Mouse (Mus musculus) lung, postnatal 0 days (tissue): ENCODE data around the gene Srsf9. TPM values are rescaled to one million over a fixed set of nuclear protein-coding genes. Genes with fewer than 3 reads are reported as not detected.

Experiments used
- ATAC-seq: fragments of 200-750 bp; cut with Nextera tagmentation; 2 replicates; pipeline ENCODE4 v1.8.0; 2017; ENCODE audit warnings: moderate library complexity
- DNase-seq: peaks from one replicate; pipeline ENCODE4 v3.0.0-alpha.2; 2016; ENCODE audit warnings: low spot score
- H3K27ac ChIP-seq: fragments of 300-500 bp; sonication (generic); 2 replicates; pipeline ENCODE4 v1.5.1; 2014; ENCODE audit warnings: antibody characterized with exemption, mild to moderate bottlenecking, low read length, mixed read lengths
- H3K27me3 ChIP-seq: fragments of 300-500 bp; sonication (generic); replicated peaks from 2 replicates; pipeline ENCODE4 v1.6.1; 2014; ENCODE audit warnings: low read length, mixed read lengths; ENCODE audit not compliant: insufficient read depth
- H3K36me3 ChIP-seq: fragments of 300-500 bp; sonication (generic); 2 replicates; pipeline ENCODE4 v1.6.1; 2014; ENCODE audit warnings: low read length, mixed read lengths; ENCODE audit not compliant: insufficient read depth
- H3K4me1 ChIP-seq: fragments of 300-500 bp; sonication (generic); 2 replicates; pipeline ENCODE4 v1.6.1; 2014; ENCODE audit warnings: antibody characterized with exemption, low read depth, low read length, mixed read lengths; ENCODE audit not compliant: insufficient read depth
- H3K4me2 ChIP-seq: fragments of 300-500 bp; sonication (generic); replicated peaks from 2 replicates; pipeline ENCODE4 v1.6.1; 2014; ENCODE audit warnings: low read depth, mild to moderate bottlenecking, low read length, moderate library complexity, mixed read lengths
- H3K4me3 ChIP-seq: fragments of 300-500 bp; sonication (generic); 2 replicates; pipeline ENCODE4 v1.5.1; 2014; ENCODE audit warnings: low read depth, low read length
- H3K9ac ChIP-seq: fragments of 300-500 bp; sonication (generic); replicated peaks from 2 replicates; pipeline ENCODE4 v1.6.1; 2014; ENCODE audit warnings: low read depth, mild to moderate bottlenecking
- H3K9me3 ChIP-seq: fragments of 300-500 bp; sonication (generic); 2 replicates; pipeline ENCODE4 v1.6.1; 2016; ENCODE audit warnings: low read length, mixed read lengths
- CTCF ChIP-seq: IDR thresholded peaks from 2 replicates; pipeline ENCODE4 v1.5.1; 2016; ENCODE audit warnings: antibody characterized with exemption, mild to moderate bottlenecking
- EP300 ChIP-seq: IDR thresholded peaks from 2 replicates; pipeline ENCODE4 v1.6.1; 2016; ENCODE audit warnings: antibody characterized with exemption, mild to moderate bottlenecking, control low read depth
- WGBS: fragments of 180-500 bp; shearing (Covaris S2); extraction: QIAGEN DNeasy Blood & Tissue Kit; methylation state at CpG from one replicate; pipeline ENCODE4 v1.1.7; 2014; 5-methylcytosine and 5-hydroxymethylcytosine counted together
- polyA plus RNA-seq: library from polyadenylated mRNA; unstranded; fragments of >200 nt; fragmentation: Nextera tagmentation; extraction: Ambion mirVana; gene quantifications from 2 replicates; pipeline ENCODE4 v1.2.1, GENCODE M21; 2015

The Srsf9 gene
- polyA plus RNA-seq, 1 experiment from 2014 or later, result 140 TPM

DNA sequence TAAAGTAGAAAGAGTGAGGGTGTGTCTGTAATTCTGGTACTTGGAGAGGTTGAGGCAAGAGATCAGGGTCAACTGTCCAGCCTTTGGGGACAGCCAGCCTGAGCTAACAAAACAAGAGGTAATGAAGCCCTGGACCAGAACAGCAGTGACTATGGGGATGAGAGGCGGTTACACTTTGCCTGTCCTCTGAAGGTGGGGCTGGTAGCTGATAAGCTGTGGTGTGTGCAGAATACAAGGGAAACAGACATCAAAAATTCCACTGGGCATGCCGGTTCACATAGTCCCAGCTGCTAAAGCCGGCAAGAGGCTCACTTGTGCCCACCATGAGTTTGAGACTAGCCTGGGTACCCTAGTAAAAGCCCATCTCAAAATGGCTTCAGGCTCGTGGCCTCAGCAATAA, 14.6 kb upstream of the Srsf9 start:
- no peak for ATAC-seq
- H3K4me2 ChIP-seq, result no peak overlapping the region

DNA sequence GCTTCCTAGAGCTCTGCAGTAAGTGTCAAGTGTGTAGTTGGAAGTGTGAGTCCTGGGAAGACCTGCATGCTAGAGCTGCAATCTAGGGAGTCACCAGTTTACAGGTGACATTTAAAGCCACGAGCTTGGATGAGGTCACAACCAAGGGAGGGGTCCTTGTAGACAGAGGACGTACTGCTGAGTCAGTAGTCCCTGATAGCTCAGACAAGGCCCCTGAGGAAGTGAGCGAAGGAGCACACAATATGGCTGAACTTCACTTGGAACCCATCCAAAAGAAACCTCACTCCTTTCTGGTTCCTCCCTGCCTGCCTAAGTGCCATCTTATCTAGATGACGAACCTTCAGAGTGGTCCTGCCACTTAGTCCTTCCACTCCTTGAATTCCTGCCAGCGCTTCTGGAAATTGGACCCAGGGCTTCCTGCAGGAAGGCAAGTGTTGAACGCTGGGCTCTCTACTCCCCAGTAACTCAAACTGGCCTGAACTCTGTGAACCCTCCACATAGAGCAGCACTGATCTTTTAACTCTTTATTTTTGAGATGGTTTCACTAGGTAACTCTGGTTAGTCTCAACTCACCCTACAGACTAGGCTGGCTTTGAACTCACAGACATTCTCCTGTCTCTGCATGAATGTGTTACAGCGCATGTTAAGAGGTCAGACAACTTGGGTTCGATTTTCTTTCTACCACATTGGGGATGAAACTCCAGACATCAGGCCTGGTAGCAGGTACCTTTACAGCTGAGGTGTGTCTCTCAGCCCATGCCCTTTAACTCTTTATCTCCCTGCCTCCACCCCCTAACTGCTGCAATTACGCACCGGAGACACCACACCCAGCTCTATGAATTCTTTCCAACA, 13.9 kb upstream of the Srsf9 start:
- no peaks in the 10 kb centered on the region for H3K9me3 ChIP-seq
- TF ChIP-seq EP300 (no peak), CTCF (no peak)
- no peak overlapping the region for H3K4me3 ChIP-seq
- DNase-seq (peak; percentile 74), ATAC-seq (peak; percentile 90)
- 0 out of 2 replicates have a peak overlapping the region, but pooled peaks have one; percentile 38 for H3K27ac ChIP-seq
- H3K9ac ChIP-seq, result no peak overlapping the region
- peaks cover 9% of the 10 kb centered on the region; the same call in 1 of the 2 replicates for H3K4me1 ChIP-seq
- no peaks in the 10 kb centered on the region for H3K27me3 ChIP-seq
- WGBS, result 37% methylated on average over 10 of the region's 10 CpGs
- H3K4me2 ChIP-seq, result no peak overlapping the region
- H3K36me3 ChIP-seq, result no peaks in the 10 kb centered on the region

More for the DNA sequence above, 14.6 kb upstream of the Srsf9 start:
- no peak overlapping the region for H3K9ac ChIP-seq
- TF ChIP-seq EP300 (no peak), CTCF (no peak)
- WGBS, result 76% methylated on average over 4 of the region's 4 CpGs
- H3K36me3 ChIP-seq, result no peaks in the 10 kb centered on the region
- 0 out of 2 replicates have a peak overlapping the region, but pooled peaks have one; percentile 38 for H3K27ac ChIP-seq
- no peaks in the 10 kb centered on the region for H3K27me3 ChIP-seq
- no peak overlapping the region for H3K4me3 ChIP-seq
- DNase-seq, result no peak
- no peaks in the 10 kb centered on the region for H3K9me3 ChIP-seq
- H3K4me1 ChIP-seq, result peaks cover 3% of the 10 kb centered on the region; the same call in 1 of the 2 replicates

DNA sequence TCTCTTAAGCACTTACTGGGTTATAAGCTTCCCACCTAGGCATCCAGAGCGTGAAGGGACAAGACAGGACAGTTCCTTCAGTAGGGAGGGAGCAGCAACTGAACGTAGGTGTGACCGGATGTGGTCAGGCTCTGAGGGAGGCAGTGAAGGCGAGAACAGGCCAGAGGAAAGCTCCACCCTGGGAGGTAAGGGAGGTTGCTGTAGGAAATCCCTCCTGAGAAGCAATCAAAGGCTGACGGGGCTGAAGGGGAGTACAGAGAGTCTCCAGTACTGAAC, 13.4 kb upstream of the Srsf9 start:
- Histone ChIP-seq H3K9ac (no peak overlapping the region), H3K27ac (no peak overlapping the region), H3K9me3 (no peaks in the 10 kb centered on the region), H3K4me3 (no peak overlapping the region), H3K27me3 (no peaks in the 10 kb centered on the region), H3K36me3 (no peaks in the 10 kb centered on the region), H3K4me2 (no peak overlapping the region), H3K4me1 (peaks cover 10% of the 10 kb centered on the region; the same call in 1 of the 2 replicates)
- TF ChIP-seq EP300 (no peak), CTCF (no peak)
- 44% methylated on average over 5 of the region's 5 CpGs for WGBS
- ATAC-seq (peak; percentile 6; the same call in 1 of the 2 replicates), DNase-seq (no peak)

DNA sequence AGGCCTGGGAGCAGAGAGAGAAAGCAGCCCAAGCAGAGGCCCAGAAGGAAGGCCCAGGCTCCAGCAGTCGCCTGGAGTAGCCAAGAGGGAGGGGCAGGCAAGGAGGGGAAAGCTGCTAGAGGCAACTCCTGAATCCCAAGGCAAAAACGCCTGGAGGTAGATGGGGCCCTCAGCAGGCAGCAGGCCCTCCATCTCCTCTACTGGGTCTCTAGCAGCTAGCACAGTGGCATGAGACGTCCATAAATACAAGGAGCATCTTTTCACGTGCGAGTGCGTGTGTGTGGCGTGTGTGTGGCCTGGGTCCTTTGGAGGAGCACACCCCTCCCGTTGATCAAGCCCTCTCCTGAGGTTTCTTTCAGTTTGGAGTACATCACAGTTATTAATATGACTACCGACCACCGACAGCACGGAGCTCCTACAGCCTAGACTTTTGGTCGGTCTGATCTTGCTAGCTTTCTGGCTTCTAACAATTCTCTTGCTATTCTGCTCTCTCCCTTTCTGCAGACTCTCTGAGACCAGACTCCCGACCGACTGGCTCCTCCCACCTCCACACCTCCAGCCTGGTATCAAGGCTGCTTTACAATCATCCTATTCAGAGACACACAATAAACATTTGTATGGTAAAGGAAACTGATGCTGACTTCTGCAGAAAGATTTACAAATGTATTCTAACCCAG, 9.9 kb upstream of the Srsf9 start:
- no peak overlapping the region for H3K9ac ChIP-seq
- no peak for DNase-seq
- no peaks in the 10 kb centered on the region for H3K36me3 ChIP-seq
- peaks cover 10% of the 10 kb centered on the region; the same call in 1 of the 2 replicates for H3K4me1 ChIP-seq
- H3K4me2 ChIP-seq, result no peak overlapping the region
- no peak overlapping the region for H3K27ac ChIP-seq
- no peak for ATAC-seq
- WGBS, result 27% methylated on average over 13 of the region's 14 CpGs
- no peak overlapping the region for H3K4me3 ChIP-seq
- H3K9me3 ChIP-seq, result no peaks in the 10 kb centered on the region
- TF ChIP-seq CTCF (no peak), EP300 (no peak)
- no peaks in the 10 kb centered on the region for H3K27me3 ChIP-seq

DNA sequence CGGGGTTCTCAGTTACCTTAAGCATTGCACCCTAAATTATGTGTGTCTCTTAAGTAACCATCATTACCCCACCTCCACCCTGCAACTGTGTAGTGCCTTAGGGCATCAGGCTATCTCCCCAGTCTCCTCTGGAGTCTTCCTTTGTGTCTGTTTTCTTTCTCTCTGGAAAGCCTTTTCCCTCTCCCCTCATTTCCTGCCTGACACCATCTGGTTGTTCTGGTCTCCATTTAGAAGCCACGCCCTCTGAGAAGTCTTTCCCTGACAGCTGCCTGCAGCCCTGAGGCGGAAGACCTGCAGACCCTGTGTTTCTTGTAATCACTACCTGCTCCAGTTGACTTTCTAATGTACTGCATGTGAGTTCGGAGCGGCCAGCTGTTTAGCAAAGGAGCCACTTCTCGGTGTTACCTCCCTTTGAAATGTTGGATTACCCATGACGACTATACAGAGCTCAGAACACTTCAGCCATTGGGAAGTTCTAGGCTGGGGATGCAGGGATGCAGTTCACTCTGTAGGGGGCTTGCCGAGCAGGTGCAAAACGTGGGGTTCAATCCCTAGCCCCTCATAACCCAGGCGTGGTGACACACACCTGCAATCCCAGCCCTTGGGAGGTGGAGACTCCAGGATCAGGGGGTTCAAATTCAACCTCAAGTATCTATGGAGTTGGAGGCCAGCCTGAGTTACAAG, 9.2 kb upstream of the Srsf9 start:
- Histone ChIP-seq H3K27me3 (no peaks in the 10 kb centered on the region), H3K4me1 (peaks cover 10% of the 10 kb centered on the region; the same call in 1 of the 2 replicates), H3K4me2 (peak overlapping the region; percentile 11; the same call in 1 of the 2 replicates), H3K27ac (no peak overlapping the region), H3K36me3 (no peaks in the 10 kb centered on the region), H3K9me3 (no peaks in the 10 kb centered on the region), H3K4me3 (no peak overlapping the region), H3K9ac (no peak overlapping the region)
- DNase-seq, result peak; percentile 54
- no peak for ATAC-seq
- TF ChIP-seq CTCF, result no peak
- TF ChIP-seq EP300, result no peak
- 15% methylated on average over 10 of the region's 10 CpGs for WGBS
